Mouse (Mus musculus) liver, adult 2 months (tissue): ENCODE results near the gene Catsperz.

Source experiments
- CTCF ChIP-seq: fragments of 200-500 bp; IDR thresholded peaks from 2 replicates; pipeline ENCODE4 v1.5.1; 2011; ENCODE audit warnings: low read depth, low read length, control low read depth
- POLR2A ChIP-seq: fragments of 200-500 bp; IDR thresholded peaks from 2 replicates; pipeline ENCODE4 v1.6.1; 2011; ENCODE audit warnings: low read length, control low read depth; ENCODE audit not compliant: insufficient read depth; ENCODE audit errors: extremely low read depth

- TF ChIP-seq CTCF (no peak), POLR2A (no peak)
Observed at GRCm38 (mm10) chr19:6905498-6906159, 19.6 kb downstream of the Catsperz start.
